Mouse (Mus musculus): ENCODE results near the gene Dmrt2. TPM values are rescaled to one million over a fixed set of nuclear protein-coding genes. Genes with fewer than 3 reads are reported as not detected.

The Dmrt2 gene
- polyA plus RNA-seq (2015; fragmentation: Nextera tagmentation; extraction: Ambion mirVana): 0.12 and 0.19 TPM in 2 replicates

DNA sequence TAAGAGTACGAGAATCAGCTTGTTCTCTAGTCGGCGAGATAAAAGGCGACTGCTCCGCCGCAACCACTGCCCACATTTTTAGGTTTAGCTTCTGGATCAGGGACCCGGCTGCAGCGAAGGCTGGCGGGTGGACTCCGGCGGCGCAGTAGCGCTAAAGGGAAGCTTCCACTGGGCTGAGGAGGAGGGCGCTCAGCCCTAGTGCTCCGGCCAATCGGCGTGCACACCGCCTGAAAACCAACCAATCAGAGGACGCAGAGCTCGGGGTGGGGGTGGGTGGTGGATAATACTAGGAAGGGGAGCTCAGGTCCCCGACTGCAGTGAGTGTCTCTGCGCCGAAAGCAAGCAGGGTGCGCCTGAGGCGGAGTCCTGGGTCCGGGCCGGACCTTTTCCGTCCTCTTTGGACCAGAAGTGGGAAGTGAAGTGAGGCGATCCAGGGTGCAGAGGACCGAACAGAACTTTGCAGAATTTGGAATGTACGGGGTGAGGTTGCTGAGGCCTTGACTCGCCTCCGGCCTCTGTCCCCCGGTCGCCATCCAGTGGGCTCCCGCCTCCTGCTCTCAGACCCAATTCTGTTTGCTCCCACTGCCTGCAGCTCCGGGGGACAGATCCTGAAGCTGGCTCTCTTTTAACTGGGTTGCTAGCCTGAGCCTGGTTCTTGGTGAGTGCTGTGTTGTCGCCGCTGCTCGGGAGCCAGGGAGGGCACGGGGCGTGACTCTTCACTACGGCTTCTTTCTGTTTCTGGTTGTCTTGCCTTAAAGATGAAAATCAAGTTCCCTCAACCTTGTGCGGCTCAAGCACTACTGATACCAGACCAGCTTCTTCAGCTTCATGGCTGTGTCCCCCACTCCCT is at the start of gene Dmrt2:
Dmrt2 (plus strand) TSS at position 311 of the 850 bp plus-strand sequence.

Other genes starting within 250 kb of the Dmrt2 start
- gene Dmrt1, start 166.8 kb upstream of the Dmrt2 start, polyA plus RNA-seq (2015; fragmentation: Nextera tagmentation; extraction: Ambion mirVana): not detected in 2 replicates
- gene Dmrt3, start 62.1 kb upstream of the Dmrt2 start, polyA plus RNA-seq (2015; fragmentation: Nextera tagmentation; extraction: Ambion mirVana): 0.07 and 0.08 TPM in 2 replicates

Data from urinary bladder, postnatal 0 days (tissue).